Mouse (Mus musculus) intestine, embryonic 15.5 days (tissue): ENCODE measurements around the gene Lrrc1. TPM values are rescaled to one million over a fixed set of nuclear protein-coding genes. Genes with fewer than 3 reads are reported as not detected.
A peak's percentile ranks its signal among the peaks of the same experiment; 100 is the strongest.
"Not testable (repeated sequence)": the region's sequence is repeated elsewhere in the genome, so short reads cannot be mapped to it uniquely, and the experiment has no call there.

Experiments used
- ATAC-seq: fragments of 200-750 bp; cut with Nextera tagmentation; 2 replicates; pipeline ENCODE4 v1.8.0; 2017; ENCODE audit warnings: moderate TSS enrichment, moderate library complexity
- H3K27ac ChIP-seq: fragments of 300-500 bp; sonication (generic); 2 replicates; pipeline ENCODE4 v1.5.1; 2015; ENCODE audit warnings: mild to moderate bottlenecking, inconsistent platforms
- H3K27me3 ChIP-seq: fragments of 300-500 bp; sonication (generic); replicated peaks from 2 replicates; pipeline ENCODE4 v1.6.1; 2015; ENCODE audit warnings: inconsistent platforms
- H3K36me3 ChIP-seq: fragments of 300-500 bp; sonication (generic); 2 replicates; pipeline ENCODE4 v1.6.1; 2015; ENCODE audit warnings: inconsistent platforms
- H3K4me1 ChIP-seq: fragments of 300-500 bp; sonication (generic); replicated peaks from 2 replicates; pipeline ENCODE4 v1.6.1; 2015; ENCODE audit warnings: inconsistent platforms
- H3K4me2 ChIP-seq: fragments of 300-500 bp; sonication (generic); replicated peaks from 2 replicates; pipeline ENCODE4 v1.6.1; 2015; ENCODE audit warnings: mild to moderate bottlenecking, inconsistent platforms
- H3K4me3 ChIP-seq: fragments of 300-500 bp; sonication (generic); replicated peaks from 2 replicates; pipeline ENCODE4 v1.5.1; 2015; ENCODE audit warnings: inconsistent platforms
- H3K9ac ChIP-seq: fragments of 300-500 bp; sonication (generic); 2 replicates; pipeline ENCODE4 v1.6.1; 2015; ENCODE audit warnings: inconsistent platforms
- H3K9me3 ChIP-seq: fragments of 300-500 bp; sonication (generic); 2 replicates; pipeline ENCODE4 v1.6.1; 2016; ENCODE audit warnings: inconsistent platforms
- WGBS: fragments of 180-500 bp; shearing (Covaris S2); methylation state at CpG from one replicate; pipeline ENCODE4 v1.1.7; 2015; 5-methylcytosine and 5-hydroxymethylcytosine counted together
- polyA plus RNA-seq: library from polyadenylated mRNA; unstranded; fragments of >200 nt; fragmentation: Nextera tagmentation; extraction: Ambion mirVana; gene quantifications from 2 replicates; pipeline ENCODE4 v1.2.1, GENCODE M21; 2015

Lrrc1 gene
- polyA plus RNA-seq, result 14.1 and 16.1 TPM in 2 replicates

DNA sequence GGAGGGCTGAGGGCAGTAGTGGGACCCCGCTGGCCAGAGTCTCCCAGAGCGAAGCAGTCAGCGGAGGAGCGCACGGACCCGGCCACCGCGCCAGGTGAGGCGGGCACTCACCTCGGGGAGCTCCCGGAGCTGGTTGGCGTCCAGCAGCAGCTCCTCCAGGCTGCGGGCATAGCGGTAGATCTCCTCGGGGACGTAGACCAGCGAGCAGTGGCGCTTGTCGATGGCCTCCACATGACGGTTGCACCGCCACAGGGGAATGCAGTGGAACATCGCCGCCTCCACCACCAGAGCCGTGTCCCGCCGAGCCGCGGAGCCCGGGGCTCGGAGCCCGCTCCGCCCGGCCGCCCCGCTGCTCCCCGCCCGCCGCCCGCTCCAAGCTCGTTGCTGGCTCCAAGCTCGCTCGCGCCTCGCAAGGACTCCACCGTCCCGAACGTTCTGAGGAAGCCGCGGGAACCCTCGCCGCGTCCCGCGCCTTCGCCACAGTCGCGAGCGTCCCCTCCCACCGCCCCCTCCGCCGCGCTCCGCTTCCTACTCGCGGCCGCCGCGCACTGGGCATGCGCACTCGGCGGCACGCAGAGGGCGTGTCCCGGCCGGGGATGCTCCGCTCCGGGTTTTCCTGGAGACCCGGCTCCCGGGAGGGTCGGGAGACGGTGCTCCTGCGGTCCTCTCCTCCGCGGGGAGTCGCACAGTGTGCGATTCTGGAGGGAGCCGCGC lies at the start of gene Lrrc1:
Gene Lrrc1 (minus strand): TSS at position 517 of the 714 bp plus-strand sequence.
- H3K4me3 ChIP-seq, result peak within 1 kb of the TSS; percentile 82
- H3K36me3 ChIP-seq, result no peaks in the 10 kb centered on the region
- no peaks in the 10 kb centered on the region for H3K9me3 ChIP-seq
- peak within 1 kb of the TSS; percentile 93 for H3K4me2 ChIP-seq
- H3K27me3 ChIP-seq, result no peaks in the 10 kb centered on the region
- peak within 1 kb of the TSS; percentile 78 for H3K9ac ChIP-seq
- peaks cover 14% of the 10 kb centered on the region; the same call in 1 of the 2 replicates for H3K4me1 ChIP-seq
- ATAC-seq, result peak; percentile 88
- WGBS, result under 1% methylated on average over 86 of the region's 88 CpGs
- peak within 1 kb of the TSS; percentile 87 for H3K27ac ChIP-seq

DNA sequence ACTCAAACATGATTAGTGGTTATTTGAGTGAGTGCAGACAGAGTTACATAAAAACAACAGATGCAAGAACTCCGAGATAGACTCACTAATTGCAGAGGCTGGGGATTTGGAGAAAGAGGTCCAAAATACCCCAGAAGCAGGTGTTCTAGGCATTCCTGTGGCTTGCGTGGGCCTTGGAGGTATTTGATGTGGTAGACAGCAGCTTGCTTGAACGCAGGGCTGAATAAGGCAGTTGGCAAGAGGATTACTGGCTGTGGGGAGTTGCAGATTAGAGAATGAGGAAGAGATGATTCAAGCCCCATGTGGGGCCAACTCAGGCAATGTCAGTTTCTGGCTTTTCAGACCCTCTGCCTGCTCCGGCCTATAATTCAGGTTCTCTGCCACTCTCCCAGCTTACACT lies 47.8 kb upstream of the Lrrc1 start:
- H3K27ac ChIP-seq, result no peak overlapping the region
- H3K36me3 ChIP-seq, result no peaks in the 10 kb centered on the region
- H3K9ac ChIP-seq, result no peak overlapping the region
- no peak overlapping the region for H3K4me3 ChIP-seq
- WGBS, result 67% methylated on average over 4 of the region's 4 CpGs
- no peaks in the 10 kb centered on the region for H3K4me1 ChIP-seq
- H3K27me3 ChIP-seq, result no peaks in the 10 kb centered on the region
- no peak for ATAC-seq
- no peaks in the 10 kb centered on the region for H3K9me3 ChIP-seq
- H3K4me2 ChIP-seq, result no peak overlapping the region

DNA sequence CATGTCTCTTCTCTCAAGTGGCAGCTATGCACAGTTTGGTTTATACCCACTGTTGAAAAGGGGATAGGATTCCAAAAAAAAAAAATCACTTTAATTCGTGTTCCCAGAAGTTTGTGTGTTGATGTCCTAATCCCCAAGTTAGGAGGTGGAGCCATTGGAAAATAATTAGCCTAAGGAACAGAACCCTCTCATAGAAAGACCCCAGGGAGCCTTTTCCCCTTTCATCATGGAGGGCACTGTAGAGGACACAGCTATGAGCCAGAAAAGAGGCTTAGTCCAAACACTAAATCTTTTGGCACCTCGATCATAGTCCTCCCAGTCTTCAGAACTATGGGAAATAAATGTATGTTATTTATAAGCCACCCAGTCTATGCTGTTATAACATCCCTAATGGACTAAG lies 44.8 kb upstream of the Lrrc1 start:
- Histone ChIP-seq H3K4me2 (no peak overlapping the region), H3K9me3 (no peaks in the 10 kb centered on the region), H3K4me3 (no peak overlapping the region), H3K27ac (no peak overlapping the region), H3K4me1 (no peaks in the 10 kb centered on the region), H3K36me3 (no peaks in the 10 kb centered on the region), H3K9ac (no peak overlapping the region), H3K27me3 (no peaks in the 10 kb centered on the region)
- no peak for ATAC-seq
- WGBS, result 36% methylated on average over 2 of the region's 2 CpGs

DNA sequence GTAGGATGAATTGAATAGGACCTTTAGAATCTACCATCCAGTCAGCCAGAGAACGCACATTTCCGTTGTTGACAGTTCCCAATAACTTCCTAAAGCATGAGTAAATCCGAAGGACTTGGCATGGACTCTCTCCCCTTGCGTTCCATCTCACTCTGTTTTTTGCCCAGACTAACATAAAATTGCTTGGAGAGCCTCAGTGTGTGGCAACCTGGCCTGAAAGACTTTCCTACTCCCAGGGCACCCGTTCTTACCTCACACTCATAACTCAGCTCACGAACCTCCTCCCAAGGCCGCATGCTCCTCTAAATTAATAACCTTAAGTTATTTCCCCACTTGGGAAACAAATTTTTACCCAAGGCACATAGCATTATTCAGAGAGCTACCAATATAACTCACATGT lies 42.9 kb upstream of the Lrrc1 start:
- Histone ChIP-seq H3K9me3 (no peaks in the 10 kb centered on the region), H3K4me1 (no peaks in the 10 kb centered on the region), H3K4me2 (no peak overlapping the region), H3K27ac (no peak overlapping the region), H3K4me3 (no peak overlapping the region), H3K9ac (no peak overlapping the region), H3K27me3 (no peaks in the 10 kb centered on the region), H3K36me3 (no peaks in the 10 kb centered on the region)
- WGBS, result 89% methylated on average over 7 of the region's 7 CpGs
- ATAC-seq, result no peak

DNA sequence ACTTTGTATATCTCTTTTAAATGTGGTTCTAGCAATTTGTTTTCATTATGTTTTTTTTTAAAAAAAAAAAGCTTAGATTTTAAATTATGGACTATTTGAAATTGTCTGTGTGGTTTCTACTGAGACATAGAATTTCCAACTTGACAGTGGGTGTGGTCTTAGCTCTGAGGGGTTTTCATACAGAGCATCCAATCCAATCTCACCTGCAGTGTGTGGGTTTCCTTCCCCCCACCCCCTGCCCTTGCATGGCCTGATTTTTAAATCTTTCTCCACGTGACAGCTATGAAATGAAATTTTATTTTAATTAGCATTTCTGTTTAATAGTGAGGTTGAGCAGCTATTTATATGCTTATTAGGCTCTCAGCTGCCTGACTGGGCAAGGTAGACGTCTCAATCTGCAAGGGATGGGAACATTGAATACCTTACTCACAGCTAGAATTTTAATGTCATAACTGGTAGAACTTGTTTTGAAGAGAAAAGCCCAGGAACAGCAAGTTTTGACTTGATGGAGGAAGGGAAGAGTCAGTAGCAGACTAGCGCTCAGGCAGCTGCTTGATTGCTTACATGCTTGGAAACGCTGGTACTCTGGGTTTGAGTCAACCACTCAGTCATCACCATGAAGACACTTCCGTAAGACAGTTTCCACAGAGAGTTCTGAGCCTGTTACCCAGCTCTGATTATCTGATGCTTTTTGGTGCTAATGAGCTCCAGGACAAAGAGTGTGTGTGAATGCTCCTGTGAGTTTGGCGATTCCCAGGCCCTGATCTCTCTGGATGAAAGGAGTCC lies 42.3 kb upstream of the Lrrc1 start:
- no peak overlapping the region for H3K4me2 ChIP-seq
- WGBS, result 78% methylated on average over 6 of the region's 6 CpGs
- no peaks in the 10 kb centered on the region for H3K4me1 ChIP-seq
- no peaks in the 10 kb centered on the region for H3K27me3 ChIP-seq
- no peak for ATAC-seq
- H3K36me3 ChIP-seq, result no peaks in the 10 kb centered on the region
- H3K9ac ChIP-seq, result no peak overlapping the region
- H3K27ac ChIP-seq, result no peak overlapping the region
- H3K9me3 ChIP-seq, result no peaks in the 10 kb centered on the region
- no peak overlapping the region for H3K4me3 ChIP-seq

DNA sequence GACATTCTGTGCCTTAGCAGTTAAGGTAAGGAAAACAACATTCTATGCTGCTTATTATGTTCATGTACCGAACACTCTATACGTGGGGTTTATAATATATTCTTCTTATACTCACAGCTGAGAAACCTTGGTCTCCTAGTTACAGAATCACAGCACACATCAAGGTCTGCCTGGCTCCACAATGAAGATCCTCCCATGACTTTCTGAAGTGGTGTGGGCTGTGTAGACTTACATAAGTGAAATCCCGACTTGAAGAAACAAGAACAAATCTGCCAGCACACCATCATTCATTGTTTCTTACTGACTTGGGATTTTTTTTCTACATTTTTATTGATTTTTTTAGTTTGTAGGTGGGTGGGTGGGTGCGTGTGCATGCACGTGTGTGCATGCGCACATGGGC lies 40.1 kb upstream of the Lrrc1 start:
- no peak overlapping the region for H3K9ac ChIP-seq
- 95% methylated on average over 6 of the region's 6 CpGs for WGBS
- H3K4me3 ChIP-seq, result no peak overlapping the region
- H3K4me1 ChIP-seq, result no peaks in the 10 kb centered on the region
- no peaks in the 10 kb centered on the region for H3K36me3 ChIP-seq
- no peaks in the 10 kb centered on the region for H3K9me3 ChIP-seq
- no peak overlapping the region for H3K4me2 ChIP-seq
- no peak for ATAC-seq
- H3K27ac ChIP-seq, result no peak overlapping the region
- no peaks in the 10 kb centered on the region for H3K27me3 ChIP-seq

DNA sequence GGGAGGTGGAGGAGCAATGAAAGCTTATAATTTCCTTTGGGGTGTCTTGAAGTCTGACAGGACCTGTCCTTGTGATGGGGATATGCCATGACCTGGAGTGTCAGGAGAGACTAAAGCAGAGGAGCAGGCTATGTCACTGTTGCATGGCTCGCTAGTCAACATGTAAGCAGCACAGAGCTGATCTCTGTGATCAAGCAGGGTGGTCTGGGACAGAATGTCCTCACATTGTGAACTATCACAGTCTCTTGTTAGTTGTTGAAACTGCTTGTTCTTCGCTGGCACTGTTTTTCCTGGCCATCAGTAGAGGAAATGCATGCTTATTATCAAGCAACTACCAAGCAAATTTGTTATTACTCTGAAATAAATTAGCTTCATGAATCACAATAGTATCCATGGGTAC lies 38.6 kb upstream of the Lrrc1 start:
- H3K4me1 ChIP-seq, result no peaks in the 10 kb centered on the region
- 69% methylated on average over 2 of the region's 2 CpGs for WGBS
- H3K9me3 ChIP-seq, result no peaks in the 10 kb centered on the region
- H3K9ac ChIP-seq, result no peak overlapping the region
- H3K27me3 ChIP-seq, result no peaks in the 10 kb centered on the region
- no peak overlapping the region for H3K4me2 ChIP-seq
- H3K36me3 ChIP-seq, result no peaks in the 10 kb centered on the region
- H3K4me3 ChIP-seq, result no peak overlapping the region
- H3K27ac ChIP-seq, result no peak overlapping the region
- no peak for ATAC-seq

DNA sequence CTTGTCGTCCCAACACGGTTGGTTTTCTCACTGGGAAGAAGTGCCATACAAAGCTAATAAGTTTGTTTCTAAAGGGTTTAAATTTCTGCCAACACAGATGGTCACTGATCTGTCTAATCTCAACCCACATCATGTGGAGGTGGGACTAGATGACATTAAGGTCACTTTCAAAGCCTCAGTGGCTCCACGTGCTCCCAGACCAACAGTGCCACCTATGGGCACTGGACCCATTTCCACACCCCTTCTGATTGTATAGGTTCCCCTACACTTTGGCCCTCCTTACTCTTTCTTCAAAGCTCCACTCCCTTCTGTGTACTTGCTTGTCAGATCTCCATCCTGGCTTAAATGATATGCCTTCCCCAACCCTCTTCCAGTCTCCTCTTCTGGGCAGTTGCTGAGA lies 35.2 kb upstream of the Lrrc1 start:
- H3K9me3 ChIP-seq, result no peaks in the 10 kb centered on the region
- H3K9ac ChIP-seq, result no peak overlapping the region
- no peak overlapping the region for H3K4me2 ChIP-seq
- no peak for ATAC-seq
- H3K4me3 ChIP-seq, result no peak overlapping the region
- WGBS, result 68% methylated on average over 3 of the region's 3 CpGs
- H3K36me3 ChIP-seq, result no peaks in the 10 kb centered on the region
- no peak overlapping the region for H3K27ac ChIP-seq
- H3K27me3 ChIP-seq, result no peaks in the 10 kb centered on the region
- no peaks in the 10 kb centered on the region for H3K4me1 ChIP-seq

DNA sequence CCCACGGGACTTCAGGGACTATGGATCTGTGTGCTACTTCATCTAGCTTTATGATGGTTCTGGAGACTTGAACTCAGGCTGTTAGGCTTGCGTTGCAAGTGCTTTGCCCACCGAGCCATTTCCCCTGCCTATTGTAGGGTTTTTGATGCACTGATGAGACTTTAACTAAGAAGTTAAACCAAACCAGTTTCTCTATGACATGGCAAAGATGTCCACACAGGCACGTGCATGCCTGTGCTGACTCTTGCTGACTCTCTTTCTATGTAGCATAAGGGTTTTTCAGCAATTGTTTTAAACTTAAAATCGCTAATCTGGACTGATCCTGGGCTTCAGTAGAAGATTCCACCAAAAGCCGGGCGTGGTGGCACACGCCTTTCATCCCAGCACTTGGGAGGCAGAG lies 33.3 kb upstream of the Lrrc1 start:
- no peak for ATAC-seq
- H3K9me3 ChIP-seq, result no peaks in the 10 kb centered on the region

DNA sequence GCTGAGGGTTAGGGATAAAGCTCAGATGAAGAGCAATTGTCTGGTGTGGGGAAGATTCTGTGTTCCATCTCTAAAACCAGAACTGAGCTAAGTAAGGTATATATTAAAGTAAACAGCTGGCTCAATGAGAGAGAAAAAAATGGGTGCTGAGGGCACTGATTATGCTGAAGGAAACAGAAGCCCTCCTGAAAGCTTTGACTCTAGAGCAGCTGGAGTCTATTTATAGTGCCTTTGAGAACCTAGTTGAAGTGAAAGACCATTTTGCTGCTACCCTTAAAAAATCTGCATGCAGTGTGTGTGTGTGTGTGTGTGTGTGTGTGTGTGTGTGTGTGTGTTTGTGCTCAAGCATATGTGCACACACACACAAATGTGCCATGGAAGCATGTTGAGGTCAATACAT lies 32.7 kb upstream of the Lrrc1 start:
- no peak for ATAC-seq
- Histone ChIP-seq H3K9ac (no peak overlapping the region), H3K4me3 (no peak overlapping the region), H3K4me2 (no peak overlapping the region), H3K27me3 (no peaks in the 10 kb centered on the region), H3K36me3 (no peaks in the 10 kb centered on the region), H3K27ac (no peak overlapping the region), H3K4me1 (no peaks in the 10 kb centered on the region), H3K9me3 (no peaks in the 10 kb centered on the region)

More for the DNA sequence above, 33.3 kb upstream of the Lrrc1 start:
- H3K4me3 ChIP-seq, result no peak overlapping the region
- H3K27ac ChIP-seq, result no peak overlapping the region
- no peaks in the 10 kb centered on the region for H3K27me3 ChIP-seq
- H3K4me2 ChIP-seq, result no peak overlapping the region
- H3K36me3 ChIP-seq, result no peaks in the 10 kb centered on the region
- no peak overlapping the region for H3K9ac ChIP-seq
- no peaks in the 10 kb centered on the region for H3K4me1 ChIP-seq
- WGBS, result 95% methylated on average over 8 of the region's 8 CpGs

DNA sequence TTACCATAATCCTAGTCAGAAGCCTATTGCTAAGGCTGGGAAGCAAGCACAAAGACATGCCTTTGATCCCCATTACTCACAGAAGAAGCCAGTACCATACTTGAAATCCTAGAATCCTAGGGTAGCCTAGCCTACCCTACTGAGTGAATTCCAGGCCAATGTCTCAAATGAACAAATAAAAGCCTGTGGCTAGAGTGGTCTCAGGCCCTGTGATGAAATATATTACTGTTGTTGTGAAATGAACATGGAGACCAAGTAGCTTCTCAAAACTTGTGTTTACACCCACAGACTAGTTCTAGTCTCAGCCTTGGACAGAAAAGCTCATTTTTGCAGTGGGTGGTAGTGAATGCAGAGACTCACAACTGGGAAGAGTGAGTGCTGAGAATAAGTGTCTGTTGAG lies 31.6 kb upstream of the Lrrc1 start:
- H3K36me3 ChIP-seq, result no peaks in the 10 kb centered on the region
- no peaks in the 10 kb centered on the region for H3K27me3 ChIP-seq
- no peak overlapping the region for H3K4me3 ChIP-seq
- H3K4me2 ChIP-seq, result no peak overlapping the region
- H3K9me3 ChIP-seq, result no peaks in the 10 kb centered on the region
- no peak overlapping the region for H3K27ac ChIP-seq
- ATAC-seq, result no peak
- H3K4me1 ChIP-seq, result no peaks in the 10 kb centered on the region
- H3K9ac ChIP-seq, result no peak overlapping the region

DNA sequence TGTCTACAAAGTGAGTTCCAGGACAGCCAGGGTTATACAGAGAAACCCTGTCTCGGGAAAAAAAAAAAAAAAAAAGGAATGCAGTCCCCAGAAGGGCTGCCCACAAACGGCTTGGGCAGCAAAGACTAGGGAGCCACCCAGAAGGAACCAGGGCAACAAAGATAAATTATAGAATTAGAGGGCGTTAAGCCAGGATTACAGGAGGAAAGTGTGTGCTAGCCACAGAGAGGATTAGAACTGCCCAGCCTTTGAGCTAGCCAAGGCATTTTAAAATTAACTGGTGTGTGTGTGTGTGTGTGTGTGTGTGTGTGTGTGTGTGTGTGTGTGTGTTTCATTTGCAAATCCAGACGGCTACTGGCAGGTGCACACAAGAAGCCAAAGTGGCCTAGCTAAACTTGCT lies 30.3 kb upstream of the Lrrc1 start:
- not testable (repeated sequence) for H3K27me3 ChIP-seq, ATAC-seq, H3K36me3 ChIP-seq, H3K27ac ChIP-seq, H3K4me2 ChIP-seq, H3K4me3 ChIP-seq, H3K9me3 ChIP-seq, H3K9ac ChIP-seq, H3K4me1 ChIP-seq
- WGBS, result 48% methylated on average over 4 of the region's 4 CpGs

DNA sequence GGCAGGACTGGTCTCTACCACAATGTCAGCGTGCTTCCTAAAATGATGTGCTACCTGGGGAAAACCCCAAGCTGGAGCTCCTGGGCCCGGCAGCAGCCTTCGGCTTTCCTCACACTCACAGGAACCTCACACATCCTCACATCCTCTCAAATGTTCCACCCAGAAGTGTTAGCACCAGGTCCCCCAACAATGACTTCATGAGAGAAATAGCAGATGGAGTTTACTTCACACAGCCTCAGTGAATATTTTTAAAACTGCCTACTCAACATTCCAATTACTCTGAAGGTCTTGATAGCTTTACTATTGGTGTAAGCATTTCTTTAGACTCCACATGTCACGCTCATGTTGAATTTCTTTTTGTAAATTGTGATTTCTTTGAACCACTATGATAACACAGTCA lies 27.2 kb upstream of the Lrrc1 start:
- WGBS, result 80% methylated on average over 4 of the region's 4 CpGs
- H3K4me1 ChIP-seq, result no peaks in the 10 kb centered on the region

More for the DNA sequence above, 27.2 kb upstream of the Lrrc1 start:
- no peaks in the 10 kb centered on the region for H3K36me3 ChIP-seq
- no peak overlapping the region for H3K4me2 ChIP-seq
- H3K9ac ChIP-seq, result no peak overlapping the region
- H3K27ac ChIP-seq, result no peak overlapping the region
- no peak overlapping the region for H3K4me3 ChIP-seq
- H3K9me3 ChIP-seq, result no peaks in the 10 kb centered on the region
- no peak for ATAC-seq
- H3K27me3 ChIP-seq, result no peaks in the 10 kb centered on the region
